Mouse (Mus musculus): Measurements from ENCODE around the gene Tmem247.

- TF ChIP-seq CTCF (IDR thresholded peaks at IDR 0.05; ENCODE audit: low read depth), result peak; percentile 77
- TF ChIP-seq EP300 (IDR thresholded peaks at IDR 0.05; ENCODE audit: low read depth), result no peak
These were observed 45.2 kb downstream of the Tmem247 start for GRCm38 (mm10) chr17:86962297-86962893.
